Mouse (Mus musculus) macrophage (primary cell): ENCODE measurements around the gene H3f3b. TPM values are rescaled to one million over a fixed set of nuclear protein-coding genes. Genes with fewer than 3 reads are reported as not detected.

Source experiments
- H3K27ac ChIP-seq: fragments of 350-480 bp; formaldehyde crosslinking; 2 replicates; pipeline ENCODE4 v1.9.0; 2021
- H3K36me3 ChIP-seq: fragments of 350-480 bp; formaldehyde crosslinking; 2 replicates; pipeline ENCODE4 v1.9.0; 2021; ENCODE audit errors: inconsistent target
- H3K4me3 ChIP-seq: fragments of 350-480 bp; formaldehyde crosslinking; 2 replicates; pipeline ENCODE4 v1.9.0; 2021; ENCODE audit errors: inconsistent target
- H3K79me2 ChIP-seq: fragments of 350-480 bp; formaldehyde crosslinking; 2 replicates; pipeline ENCODE4 v1.9.0; 2021; ENCODE audit errors: inconsistent target
- WGBS: methylation state at CpG from one replicate; pipeline ENCODE4 v1.1.7; 2026; ENCODE audit warnings: inconsistent platforms; ENCODE audit not compliant: missing documents; 5-methylcytosine and 5-hydroxymethylcytosine counted together
- polyA plus RNA-seq: library from polyadenylated mRNA; stranded (reverse); fragments of 250-400 nt; gene quantifications from 3 replicates; pipeline ENCODE4 v1.2.4, GENCODE M21; 2018; ENCODE audit warnings: inconsistent platforms

The H3f3b gene
- polyA plus RNA-seq, 1 experiment from 2014 or later: 693 TPM

- Histone ChIP-seq H3K36me3 (no peaks in the 10 kb centered on the region), H3K4me3 (no peak overlapping the region), H3K27ac (no peak overlapping the region), H3K79me2 (no peaks in the 10 kb centered on the region)
- 98% methylated on average over 14 of the region's 15 CpGs for WGBS
Observed at GRCm38 (mm10) chr11:115982472-115982871, 45.3 kb downstream of the H3f3b start.

- H3K36me3 ChIP-seq: no peaks in the 10 kb centered on the region
- no peak overlapping the region for H3K4me3 ChIP-seq
- 53% methylated on average over 12 of the region's 12 CpGs for WGBS
- no peak overlapping the region for H3K27ac ChIP-seq
- no peaks in the 10 kb centered on the region for H3K79me2 ChIP-seq
Observed at GRCm38 (mm10) chr11:115975544-115975943, 52.2 kb downstream of the H3f3b start.

GRCm38 (mm10) chr11:115975083-115975420 lies 52.7 kb downstream of the H3f3b start:
- no peaks in the 10 kb centered on the region for H3K36me3 ChIP-seq
- 7% methylated on average over 18 of the region's 18 CpGs for WGBS
- H3K4me3 ChIP-seq: no peak overlapping the region
- H3K27ac ChIP-seq: no peak overlapping the region
- no peaks in the 10 kb centered on the region for H3K79me2 ChIP-seq

- 12% methylated on average over 58 of the region's 58 CpGs for WGBS
- Histone ChIP-seq H3K36me3 (no peaks in the 10 kb centered on the region), H3K4me3 (no peak within 1 kb of the TSS), H3K79me2 (no peaks in the 10 kb centered on the region), H3K27ac (no peak within 1 kb of the TSS)
Observed at GRCm38 (mm10) chr11:115974309-115975082, 53.3 kb downstream of the H3f3b start, which contains the start of gene Itgb4. Gene Itgb4, plus strand, starts transcription at chr11:115974709.

Other genes starting within 250 kb of the H3f3b start
- 0.86 to 3.1 TPM (median 1.8 TPM) in 3 replicates for gene Caskin2, start 214.3 kb downstream of the H3f3b start, polyA plus RNA-seq
- 4.8 to 12.1 TPM (median 7.2 TPM) in 3 replicates for gene Tsen54, start 213.2 kb downstream of the H3f3b start, polyA plus RNA-seq
- 0.80 to 3.9 TPM (median 2.6 TPM) in 3 replicates for gene Llgl2, start 203.9 kb downstream of the H3f3b start, polyA plus RNA-seq
- gene Myo15b, start 169.6 kb downstream of the H3f3b start, polyA plus RNA-seq: 0.13 TPM in 1 of 3 replicates, not detected in the others
- 0.24 TPM in 1 of 3 replicates, not detected in the others for gene Smim5, start 128.0 kb downstream of the H3f3b start, polyA plus RNA-seq
- not detected in 3 replicates for gene Smim6, start 115.9 kb downstream of the H3f3b start, polyA plus RNA-seq
- gene Sap30bp, start 94.7 kb downstream of the H3f3b start, polyA plus RNA-seq: 25.1 to 51.8 TPM (median 29.4 TPM) in 3 replicates
- gene Recql5, start 94.5 kb downstream of the H3f3b start, polyA plus RNA-seq: 9.2 to 13.0 TPM (median 10.3 TPM) in 3 replicates
- not detected in 3 replicates for gene Itgb4, start 53.3 kb downstream of the H3f3b start, polyA plus RNA-seq
- 7.6 to 30.8 TPM (median 14.0 TPM) in 3 replicates for gene Galk1, start 15.2 kb downstream of the H3f3b start, polyA plus RNA-seq
- 12.2 to 20.0 TPM (median 19.4 TPM) in 3 replicates for gene Unk, start 2.4 kb upstream of the H3f3b start, polyA plus RNA-seq
- gene Unc13d, start 50.0 kb upstream of the H3f3b start, polyA plus RNA-seq: 10.9 to 18.9 TPM (median 16.8 TPM) in 3 replicates
- gene Wbp2, start 59.0 kb upstream of the H3f3b start, polyA plus RNA-seq: 130 to 281 TPM (median 182 TPM) in 3 replicates
- 9.4 to 36.9 TPM (median 26.2 TPM) in 3 replicates for gene Trim47, start 99.2 kb upstream of the H3f3b start, polyA plus RNA-seq
- gene Trim65, start 103.2 kb upstream of the H3f3b start, polyA plus RNA-seq: 12.2 to 14.3 TPM (median 12.8 TPM) in 3 replicates
- gene Mrpl38, start 110.9 kb upstream of the H3f3b start, polyA plus RNA-seq: 13.6 to 25.3 TPM (median 20.3 TPM) in 3 replicates
- gene Fbf1, start 140.2 kb upstream of the H3f3b start, polyA plus RNA-seq: 13.2 to 15.0 TPM (median 14.6 TPM) in 3 replicates
- 35.1 to 61.5 TPM (median 55.2 TPM) in 3 replicates for gene Ten1, start 170.9 kb upstream of the H3f3b start, polyA plus RNA-seq
- 52.6 to 66.6 TPM (median 52.9 TPM) in 3 replicates for gene Acox1, start 171.1 kb upstream of the H3f3b start, polyA plus RNA-seq
- gene Evpl, start 210.1 kb upstream of the H3f3b start, polyA plus RNA-seq: not detected in 3 replicates
- 50.2 to 71.9 TPM (median 56.6 TPM) in 3 replicates for gene Srp68, start 246.3 kb upstream of the H3f3b start, polyA plus RNA-seq